Mouse (Mus musculus) lung, embryonic 14.5 days (tissue): ENCODE results near the gene Gm960. TPM values are rescaled to one million over a fixed set of nuclear protein-coding genes. Genes with fewer than 3 reads are reported as not detected.

Experiments used
- ATAC-seq: fragments of 200-750 bp; cut with Nextera tagmentation; 2 replicates; pipeline ENCODE4 v1.8.0; 2017; ENCODE audit warnings: mild to moderate bottlenecking, moderate TSS enrichment, moderate library complexity; ENCODE audit not compliant: insufficient read depth
- DNase-seq: peaks from one replicate; pipeline ENCODE4 v3.0.0-alpha.2; 2015
- H3K27ac ChIP-seq: fragments of 300-500 bp; sonication (generic); 2 replicates; pipeline ENCODE4 v1.5.1; 2014; ENCODE audit warnings: low read depth, mild to moderate bottlenecking, moderate library complexity
- H3K27me3 ChIP-seq: fragments of 300-500 bp; sonication (generic); 2 replicates; pipeline ENCODE4 v1.6.1; 2014; ENCODE audit warnings: low read length, control low read depth; ENCODE audit not compliant: insufficient read depth
- H3K36me3 ChIP-seq: fragments of 300-500 bp; sonication (generic); 2 replicates; pipeline ENCODE4 v1.6.1; 2014; ENCODE audit warnings: control low read depth; ENCODE audit not compliant: insufficient read depth
- H3K4me1 ChIP-seq: fragments of 300-500 bp; sonication (generic); 2 replicates; pipeline ENCODE4 v1.6.1; 2014; ENCODE audit warnings: antibody characterized with exemption, control low read depth; ENCODE audit not compliant: insufficient read depth
- H3K4me2 ChIP-seq: fragments of 300-500 bp; sonication (generic); 2 replicates; pipeline ENCODE4 v1.6.1; 2014; ENCODE audit warnings: mild to moderate bottlenecking
- H3K4me3 ChIP-seq: fragments of 300-500 bp; sonication (generic); 2 replicates; pipeline ENCODE4 v1.5.1; 2014; ENCODE audit warnings: low read depth, low read length
- H3K9ac ChIP-seq: fragments of 300-500 bp; sonication (generic); 2 replicates; pipeline ENCODE4 v1.6.1; 2014
- H3K9me3 ChIP-seq: fragments of 300-500 bp; sonication (generic); 2 replicates; pipeline ENCODE4 v1.6.1; 2016; ENCODE audit warnings: low read depth, low read length, control low read depth
- CTCF ChIP-seq: IDR thresholded peaks from 2 replicates; pipeline ENCODE4 v1.5.1; 2016; ENCODE audit warnings: antibody characterized with exemption, low read depth
- WGBS: fragments of 180-500 bp; shearing (Covaris S2); extraction: QIAGEN DNeasy Blood & Tissue Kit; methylation state at CpG from one replicate; pipeline ENCODE4 v1.1.7; 2014; 5-methylcytosine and 5-hydroxymethylcytosine counted together
- polyA plus RNA-seq: library from polyadenylated mRNA; unstranded; fragments of >200 nt; fragmentation: Nextera tagmentation; extraction: Ambion mirVana; gene quantifications from 2 replicates; pipeline ENCODE4 v1.2.1, GENCODE M21; 2014

The Gm960 gene
- polyA plus RNA-seq, 1 experiment from 2014 or later = 2.9 TPM

GRCm38 (mm10) chr19:4698856-4699255, 388 bp upstream of the Gm960 start:
- WGBS = 33% methylated on average over 8 of the region's 8 CpGs
- Histone ChIP-seq H3K27ac (no peak overlapping the region), H3K4me3 (no peak overlapping the region), H3K4me1 (no peaks in the 10 kb centered on the region), H3K4me2 (peak overlapping the region; percentile 77), H3K27me3 (peaks cover 41% of the 10 kb centered on the region), H3K9ac (no peak overlapping the region), H3K9me3 (no peaks in the 10 kb centered on the region), H3K36me3 (no peaks in the 10 kb centered on the region)
- TF ChIP-seq CTCF = no peak
- ATAC-seq (no peak), DNase-seq (no peak)

GRCm38 (mm10) chr19:4697721-4698120, 747 bp downstream of the Gm960 start:
- no peak for TF ChIP-seq CTCF
- WGBS = 72% methylated on average over 9 of the region's 9 CpGs
- no peak for ATAC-seq
- Histone ChIP-seq H3K4me3 (peak overlapping the region; percentile 46; the same call in 1 of the 2 replicates), H3K9me3 (no peaks in the 10 kb centered on the region), H3K36me3 (no peaks in the 10 kb centered on the region), H3K27ac (no peak overlapping the region), H3K27me3 (peaks cover 41% of the 10 kb centered on the region), H3K4me2 (peak overlapping the region; percentile 77; the same call in 1 of the 2 replicates), H3K9ac (no peak overlapping the region), H3K4me1 (no peaks in the 10 kb centered on the region)
- DNase-seq = no peak

- WGBS = 81% methylated on average over 3 of the region's 3 CpGs
- H3K36me3 ChIP-seq = no peaks in the 10 kb centered on the region
- H3K4me1 ChIP-seq = no peaks in the 10 kb centered on the region
- peaks cover 41% of the 10 kb centered on the region for H3K27me3 ChIP-seq
- H3K9me3 ChIP-seq = no peaks in the 10 kb centered on the region
- H3K4me2 ChIP-seq = no peak overlapping the region
- no peak for TF ChIP-seq CTCF
- H3K9ac ChIP-seq = no peak overlapping the region
- no peak overlapping the region for H3K27ac ChIP-seq
- no peak overlapping the region for H3K4me3 ChIP-seq
- ATAC-seq (no peak), DNase-seq (no peak)
Observed at GRCm38 (mm10) chr19:4697121-4697520, 1.3 kb downstream of the Gm960 start.

GRCm38 (mm10) chr19:4694346-4694745, 4.1 kb downstream of the Gm960 start:
- Histone ChIP-seq H3K36me3 (no peaks in the 10 kb centered on the region), H3K9ac (no peak overlapping the region), H3K4me2 (no peak overlapping the region), H3K27me3 (peaks cover 24% of the 10 kb centered on the region), H3K9me3 (no peaks in the 10 kb centered on the region), H3K4me1 (no peaks in the 10 kb centered on the region), H3K27ac (no peak overlapping the region), H3K4me3 (no peak overlapping the region)
- 46% methylated on average over 3 of the region's 3 CpGs for WGBS
- DNase-seq (no peak), ATAC-seq (no peak)
- no peak for TF ChIP-seq CTCF

GRCm38 (mm10) chr19:4672401-4672800, 26.1 kb downstream of the Gm960 start:
- Histone ChIP-seq H3K4me1 (no peaks in the 10 kb centered on the region), H3K9me3 (no peaks in the 10 kb centered on the region), H3K27ac (no peak overlapping the region), H3K27me3 (no peaks in the 10 kb centered on the region), H3K36me3 (no peaks in the 10 kb centered on the region), H3K4me3 (no peak overlapping the region), H3K4me2 (no peak overlapping the region), H3K9ac (no peak overlapping the region)
- no peak for DNase-seq
- no peak for ATAC-seq
- no peak for TF ChIP-seq CTCF
- WGBS = 48% methylated on average over 6 of the region's 6 CpGs

GRCm38 (mm10) chr19:4670776-4671175, 27.7 kb downstream of the Gm960 start:
- H3K9me3 ChIP-seq = no peaks in the 10 kb centered on the region
- no peak for TF ChIP-seq CTCF
- H3K4me2 ChIP-seq = no peak overlapping the region
- ATAC-seq = no peak
- no peak overlapping the region for H3K4me3 ChIP-seq
- no peaks in the 10 kb centered on the region for H3K36me3 ChIP-seq
- no peak overlapping the region for H3K9ac ChIP-seq
- no peak for DNase-seq
- H3K27me3 ChIP-seq = no peaks in the 10 kb centered on the region
- H3K27ac ChIP-seq = no peak overlapping the region
- WGBS = 31% methylated on average over 4 of the region's 4 CpGs
- no peaks in the 10 kb centered on the region for H3K4me1 ChIP-seq

- Histone ChIP-seq H3K4me3 (no peak overlapping the region), H3K36me3 (no peaks in the 10 kb centered on the region), H3K4me1 (no peaks in the 10 kb centered on the region), H3K9me3 (no peaks in the 10 kb centered on the region), H3K27ac (no peak overlapping the region), H3K27me3 (no peaks in the 10 kb centered on the region), H3K4me2 (no peak overlapping the region), H3K9ac (no peak overlapping the region)
- DNase-seq (peak; percentile 15), ATAC-seq (no peak)
- TF ChIP-seq CTCF = 0 out of 2 replicates have a peak, but pooled peaks have one; percentile 25
Observed at GRCm38 (mm10) chr19:4666815-4667214, 31.7 kb downstream of the Gm960 start.

- ATAC-seq (no peak), DNase-seq (no peak)
- no peak overlapping the region for H3K4me2 ChIP-seq
- no peak overlapping the region for H3K4me3 ChIP-seq
- no peaks in the 10 kb centered on the region for H3K27me3 ChIP-seq
- H3K9me3 ChIP-seq = no peaks in the 10 kb centered on the region
- no peak overlapping the region for H3K27ac ChIP-seq
- no peak overlapping the region for H3K9ac ChIP-seq
- no peaks in the 10 kb centered on the region for H3K36me3 ChIP-seq
- H3K4me1 ChIP-seq = no peaks in the 10 kb centered on the region
- no peak for TF ChIP-seq CTCF
- whole genome bisulfite sequencing = 87% methylated on average over 5 of the region's 5 CpGs
Observed at GRCm38 (mm10) chr19:4658156-4658555, 40.3 kb downstream of the Gm960 start.
